Mouse (Mus musculus) CH12.LX (cell line): ENCODE data around the gene Smg6. TPM values are rescaled to one million over a fixed set of nuclear protein-coding genes. Genes with fewer than 3 reads are reported as not detected.
A peak's percentile ranks its signal among the peaks of the same experiment; 100 is the strongest.

Experiments used
- DNase-seq: peaks from one replicate; pipeline ENCODE4 v3.0.0-alpha.2; 2013; ENCODE audit errors: extremely low read depth
- H3K27ac ChIP-seq: 2 replicates; pipeline ENCODE4 v1.5.1; 2012; ENCODE audit warnings: low read depth, mild to moderate bottlenecking, control low read depth, moderate library complexity; ENCODE audit not compliant: insufficient read depth
- H3K27me3 ChIP-seq: replicated peaks from 2 replicates; pipeline ENCODE3; 2012; ENCODE audit warnings: inconsistent platforms
- H3K36me3 ChIP-seq, 2 experiments: replicated peaks in 1 of 2; 2 replicates each; pipeline versions ENCODE3 to v1.6.1; 2012; ENCODE audit warnings: inconsistent platforms in 1 of 2, low read length in 1 of 2, mild to moderate bottlenecking in 1 of 2, mixed read lengths in 1 of 2, moderate library complexity in 1 of 2; ENCODE audit not compliant: control insufficient read depth in 1 of 2, insufficient read depth in 1 of 2
- H3K4me1 ChIP-seq, 2 experiments: 2 replicates each; pipeline ENCODE4 v1.6.1; 2012; ENCODE audit warnings: inconsistent platforms in 1 of 2, moderate library complexity in 1 of 2; ENCODE audit not compliant: insufficient read depth in 2 of 2, control insufficient read depth in 1 of 2
- H3K4me2 ChIP-seq: 2 replicates; pipeline ENCODE4 v1.6.1; 2012; ENCODE audit warnings: low read depth, mild to moderate bottlenecking, control low read depth; ENCODE audit not compliant: poor library complexity, insufficient read depth, severe bottlenecking
- H3K4me3 ChIP-seq, 3 experiments: fragments of 150-350 bp in 1 of 3; sonication (generic) in 1 of 3; replicated peaks in 1 of 3; 2 replicates each; pipeline versions ENCODE3 to v1.5.1; 2011 to 2012; ENCODE audit warnings: low read depth in 2 of 3, low read length in 2 of 3, mild to moderate bottlenecking in 2 of 3, moderate library complexity in 2 of 3, control low read depth in 1 of 3, improper control_type of control experiment in 1 of 3, inconsistent platforms in 1 of 3, mixed read lengths in 1 of 3; ENCODE audit not compliant: poor library complexity in 1 of 3
- H3K79me2 ChIP-seq: replicated peaks from 2 replicates; pipeline ENCODE4 v1.6.1; 2012; ENCODE audit warnings: mild to moderate bottlenecking, moderate library complexity; ENCODE audit not compliant: control insufficient read depth, poor library complexity, insufficient read depth, severe bottlenecking; ENCODE audit errors: extremely low read depth
- H3K9ac ChIP-seq: 2 replicates; pipeline ENCODE4 v1.6.1; 2012; ENCODE audit warnings: low read depth, mild to moderate bottlenecking, control low read depth, moderate library complexity; ENCODE audit not compliant: insufficient read depth
- H3K9me3 ChIP-seq: replicated peaks from 2 replicates; pipeline ENCODE3; 2012; ENCODE audit warnings: low read length, inconsistent platforms, mixed read lengths
- BHLHE40 ChIP-seq: IDR thresholded peaks from 2 replicates; pipeline ENCODE4 v1.6.1; 2011; ENCODE audit warnings: mild to moderate bottlenecking, low read depth, low read length, improper control_type of control experiment
- CHD2 ChIP-seq: IDR thresholded peaks from 2 replicates; pipeline ENCODE4 v1.6.1; 2011; ENCODE audit warnings: low read length, improper control_type of control experiment
- CTCF ChIP-seq, 2 experiments: IDR thresholded peaks in 1 of 2; conservative IDR thresholded peaks in 1 of 2; 2 replicates each; pipeline ENCODE4 v1.5.1; 2011 to 2012; ENCODE audit warnings: low read depth in 2 of 2, low read length in 2 of 2, improper control_type of control experiment in 1 of 2, inconsistent platforms in 1 of 2, mild to moderate bottlenecking in 1 of 2, moderate library complexity in 1 of 2
- E2F4 ChIP-seq: IDR thresholded peaks from 2 replicates; pipeline ENCODE4 v1.6.1; 2011; ENCODE audit warnings: low read depth, low read length, improper control_type of control experiment; ENCODE audit not compliant: insufficient replicate concordance
- ELF1 ChIP-seq: IDR thresholded peaks from 2 replicates; pipeline ENCODE4 v1.6.1; 2014; ENCODE audit warnings: low read depth, mild to moderate bottlenecking, inconsistent platforms, low read length, improper control_type of control experiment
- GABPA ChIP-seq: IDR thresholded peaks from 2 replicates; pipeline ENCODE4 v1.6.1; 2012; ENCODE audit warnings: low read depth, low read length, improper control_type of control experiment, inconsistent platforms; ENCODE audit not compliant: insufficient replicate concordance
- MXI1 ChIP-seq: IDR thresholded peaks from 2 replicates; pipeline ENCODE4 v1.6.1; 2011; ENCODE audit warnings: mild to moderate bottlenecking, low read depth, low read length, improper control_type of control experiment
- MYC ChIP-seq: IDR thresholded peaks from 2 replicates; pipeline ENCODE4 v1.6.1; 2011; ENCODE audit warnings: low read depth, mild to moderate bottlenecking, improper control_type of control experiment, low read length
- NRF1 ChIP-seq: IDR thresholded peaks from 2 replicates; pipeline ENCODE4 v1.6.1; 2014; ENCODE audit warnings: low read depth, mild to moderate bottlenecking, inconsistent platforms, low read length, improper control_type of control experiment, moderate library complexity
- POLR2A ChIP-seq: IDR thresholded peaks from 2 replicates; pipeline ENCODE4 v1.6.1; 2011; ENCODE audit warnings: low read depth, mild to moderate bottlenecking, improper control_type of control experiment, low read length
- POLR2AphosphoS2 ChIP-seq: IDR thresholded peaks from 2 replicates; pipeline ENCODE4 v1.6.1; 2011; ENCODE audit warnings: low read depth, low read length, improper control_type of control experiment
- RAD21 ChIP-seq: IDR thresholded peaks from 2 replicates; pipeline ENCODE4 v1.6.1; 2011; ENCODE audit warnings: low read depth, mild to moderate bottlenecking, low read length, improper control_type of control experiment, moderate library complexity
- TBP ChIP-seq: conservative IDR thresholded peaks from 2 replicates; pipeline ENCODE4 v1.6.1; 2011; ENCODE audit warnings: low read depth, low read length, improper control_type of control experiment
- UBTF ChIP-seq: IDR thresholded peaks from 2 replicates; pipeline ENCODE4 v1.6.1; 2012; ENCODE audit warnings: low read depth, mild to moderate bottlenecking, inconsistent platforms, low read length, improper control_type of control experiment, moderate library complexity
- USF1 ChIP-seq: IDR thresholded peaks from 2 replicates; pipeline ENCODE4 v1.6.1; 2014; ENCODE audit warnings: low read depth, mild to moderate bottlenecking, inconsistent platforms, low read length, improper control_type of control experiment
- dilution Hi-C: fragments of 300-500 bp; cut with MboI; formaldehyde crosslinking; loops from 2 replicates; pipeline ENCODE4 v1.14.3; 2020; ENCODE audit warnings: low sequenced_read_pairs; ENCODE audit not compliant: extremely low pct_unique_long_range_greater_than_20kb, extremely low pct_ligation_motif_present
- in situ Hi-C: fragments of 300-500 bp; cut with MboI; formaldehyde crosslinking; loops from 3 replicates; pipeline ENCODE4 v1.14.3; 2019; ENCODE audit warnings: low sequenced_read_pairs, low pct_ligation_motif_present, low pct_unique_long_range_greater_than_20kb, mixed read lengths
- polyA plus RNA-seq: library from polyadenylated mRNA; unstranded; fragments of >175 nt; gene quantifications from 2 replicates; pipeline ENCODE4 v1.2.1, GENCODE M21; 2012; ENCODE audit warnings: low read depth; ENCODE audit not compliant: insufficient read length
- total RNA-seq, 2 experiments: library from RNA; depleted of rRNA; stranded (reverse); fragments of 300-350 nt in 1 of 2; fragments of >200 nt in 1 of 2; gene quantifications; 2 replicates each; pipeline ENCODE4 v1.2.3; 2012 to 2014

Smg6 gene
- total and polyA plus RNA-seq, 3 experiments = 9.0 to 18.5 (median 12.1) TPM

GRCm38 (mm10) chr11:74919249-74919648 is 6.4 kb upstream of the Smg6 start:
- H3K9ac ChIP-seq = no peak overlapping the region
- H3K4me1 ChIP-seq = peaks cover 4 to 11% of the 10 kb centered on the region in 2 experiments; a peak in 3 of 4 replicates
- peaks cover 8 to 51% of the 10 kb centered on the region in 2 experiments for H3K36me3 ChIP-seq
- H3K27me3 ChIP-seq = no peaks in the 10 kb centered on the region
- in situ Hi-C loops = no loop called here
- no peak overlapping the region for H3K27ac ChIP-seq
- no peak overlapping the region for H3K4me2 ChIP-seq
- H3K4me3 ChIP-seq = no peak overlapping the region
- H3K79me2 ChIP-seq = peaks cover 8% of the 10 kb centered on the region; the same call in 1 of the 2 replicates
- DNase-seq = no peak
- TF ChIP-seq CHD2 (no peak), CTCF (conservative IDR thresholded peaks at IDR 0.05 in 1 of 2, IDR thresholded peaks at IDR 0.05 in 1 of 2; ENCODE audit: low read depth in 2 of 2, low read length in 2 of 2) (no peak), BHLHE40 (no peak), UBTF (no peak), TBP (no peak)
- TF ChIP-seq, all 38 proteins: peak for 0
- dilution Hi-C loops = no loop called here
- no peaks in the 10 kb centered on the region for H3K9me3 ChIP-seq

GRCm38 (mm10) chr11:74924149-74924548 is 1.5 kb upstream of the Smg6 start:
- H3K4me3 ChIP-seq = no peak overlapping the region
- H3K9ac ChIP-seq = no peak overlapping the region
- in situ Hi-C loops (no loop called here), dilution Hi-C loops (no loop called here)
- H3K4me2 ChIP-seq = no peak overlapping the region
- H3K4me1 ChIP-seq = peaks cover 4 to 32% of the 10 kb centered on the region in 2 experiments; a peak in 3 of 4 replicates
- peaks cover 41% of the 10 kb centered on the region for H3K79me2 ChIP-seq
- peaks cover 5 to 26% of the 10 kb centered on the region in 2 experiments for H3K36me3 ChIP-seq
- H3K9me3 ChIP-seq = no peaks in the 10 kb centered on the region
- TF ChIP-seq MXI1 (no peak), E2F4 (no peak), CTCF (conservative IDR thresholded peaks at IDR 0.05 in 1 of 2, IDR thresholded peaks at IDR 0.05 in 1 of 2; ENCODE audit: low read depth in 2 of 2, low read length in 2 of 2) (peak in 1 of 2 experiments; percentile 60; a peak in 2 of 4 replicates), MYC (0 out of 2 replicates have a peak, but pooled peaks have one; percentile 66), NRF1 (no peak), USF1 (no peak), GABPA (no peak), POLR2AphosphoS2 (no peak), POLR2A (no peak), RAD21 (no peak), ELF1 (no peak)
- H3K27ac ChIP-seq = no peak overlapping the region
- no peaks in the 10 kb centered on the region for H3K27me3 ChIP-seq
- peak; percentile 44 for DNase-seq
